28 mouse cellular contexts compared by ENCODE assay signal in the genomic region with DNA sequence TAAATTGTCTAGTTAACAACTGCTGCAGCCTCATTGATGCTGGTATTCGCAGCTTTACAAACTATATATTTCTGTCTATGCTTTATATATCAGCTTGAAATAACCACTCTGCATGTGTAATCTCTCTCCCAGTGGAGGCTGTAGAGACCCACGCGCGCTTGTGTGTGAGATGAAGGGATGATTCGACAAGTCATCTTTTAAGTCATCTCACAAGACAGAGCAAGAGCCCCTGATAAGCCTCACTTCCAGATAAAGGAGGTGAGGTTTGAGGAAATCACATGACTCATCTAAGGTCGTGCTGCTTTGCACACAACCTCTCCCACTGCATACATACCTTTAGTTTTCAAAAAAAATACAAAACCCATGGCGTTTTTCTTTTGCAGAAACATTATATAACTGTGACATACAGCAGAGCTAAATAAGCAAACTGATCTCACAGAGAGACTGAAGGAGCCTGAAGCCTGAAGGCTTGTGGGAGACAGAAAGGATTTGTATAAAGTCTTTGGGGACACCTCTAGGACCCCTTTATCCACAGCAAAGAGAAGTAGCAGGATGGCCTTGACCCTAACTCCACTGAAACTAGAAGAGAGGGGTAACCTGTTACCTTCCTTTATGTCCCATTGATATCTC.
A peak's percentile ranks its signal among the peaks of the same experiment; 100 is the strongest.
DNase-seq lines count a peak whose midpoint lies in the region; ATAC-seq and TF ChIP-seq lines count a peak whose summit lies in the region.
"Had no signal": no experiment of that assay in that cellular context is flagged by ENCODE, and none has a peak within 500 bp of the region (broad histone marks: within the 10 kb centered on the region; RNA-seq: fewer than 3 reads in every experiment).

No protein-coding gene starts in this region.

- no peaks in the 10 kb centered on the region for H3K9me3 ChIP-seq in liver, embryonic 11.5 days (ENCODE audit: control insufficient read depth, low read length)
- no peaks in the 10 kb centered on the region for H3K9me3 ChIP-seq in G1E (replicated peaks)
- H3K9me3 ChIP-seq: forebrain, embryonic 13.5 days; heart, embryonic 12.5 days; limb, embryonic 10.5 days; limb, embryonic 15.5 days; liver, embryonic 15.5 days; neural tube, embryonic 12.5 days had no signal

- 62% methylated on average over 7 of the region's 7 CpGs for WGBS in liver, embryonic 11.5 days

- peak; percentile 52 to 74 for DNase-seq in frontal cortex, postnatal 36 days (ENCODE audit: low spot score in 2 of 2)
- DNase-seq in frontal cortex, postnatal 10 days (ENCODE audit: low spot score in 2 of 2) = no peak
- peak; percentile 10 for DNase-seq in liver, embryonic 11.5 days (ENCODE audit: low spot score)
- no peak for DNase-seq in liver
- DNase-seq in G1E (ENCODE audit: low spot score) = no peak
- no peak for DNase-seq in urinary bladder, adult 18-20 months (ENCODE audit: low spot score in 2 of 2)
- DNase-seq: adrenal gland, adult 8-10 months; cerebellum, adult 8-10 months; cerebellum, postnatal 25 days; gastrocnemius, adult 2 months; gastrocnemius, postnatal 36 days; heart, adult 2 months; kidney, adult 9 months; kidney, postnatal 10 days; layer of hippocampus, postnatal 36 days; lung, embryonic 14.5 days had no signal

- no peak overlapping the region for H3K9ac ChIP-seq in liver, embryonic 11.5 days (ENCODE audit: low read depth, low read length)
- H3K9ac ChIP-seq: forebrain, embryonic 13.5 days; heart, embryonic 12.5 days; hindbrain, embryonic 14.5 days; limb, embryonic 15.5 days; liver, embryonic 15.5 days; lung, embryonic 14.5 days; neural tube, embryonic 12.5 days had no signal

- no peak for ATAC-seq in liver, embryonic 11.5 days (replicated peaks; ENCODE audit: low FRiP score)
- ATAC-seq in G1E (ENCODE audit: extremely low read depth, insufficient number of reproducible peaks, low FRiP score, poor library complexity, severe bottlenecking) = peak; percentile 40
- ATAC-seq: CD4-positive, CD25-positive, alpha-beta regulatory T cell, adult 4 months; forebrain, embryonic 13.5 days; intestine, postnatal 0 days had no signal

- H3K27ac ChIP-seq in liver, embryonic 11.5 days (ENCODE audit: low read depth, low read length) = no peak overlapping the region
- H3K27ac ChIP-seq in cortical plate, adult 2 months (ENCODE audit: insufficient read depth, low read length) = peak overlapping the region; percentile 91
- H3K27ac ChIP-seq: gastrocnemius, adult 2 months; heart, adult 2 months; hindbrain, embryonic 14.5 days; limb, embryonic 10.5 days; limb, embryonic 15.5 days; liver, embryonic 15.5 days; neural tube, embryonic 12.5 days had no signal

- no peak overlapping the region for H3K4me2 ChIP-seq in liver, embryonic 11.5 days
- H3K4me2 ChIP-seq: forebrain, embryonic 13.5 days; heart, embryonic 12.5 days; hindbrain, embryonic 14.5 days; limb, embryonic 15.5 days; liver, embryonic 15.5 days; lung, embryonic 14.5 days; midbrain, embryonic 11.5 days; neural tube, embryonic 12.5 days had no signal

- H3K4me3 ChIP-seq in liver, embryonic 11.5 days (ENCODE audit: low read depth, low read length) = no peak overlapping the region
- H3K4me3 ChIP-seq in G1E (ENCODE audit: low read depth, low read length) = no peak overlapping the region
- H3K4me3 ChIP-seq in cortical plate, adult 2 months (ENCODE audit: insufficient read depth, low read length) = no peak overlapping the region
- H3K4me3 ChIP-seq: forebrain, embryonic 13.5 days; gastrocnemius, adult 2 months; heart, adult 2 months; heart, embryonic 12.5 days; limb, embryonic 10.5 days; limb, embryonic 15.5 days; liver, embryonic 15.5 days; myocyte; neural tube, embryonic 12.5 days had no signal

- TF ChIP-seq CTCF in G1E (IDR thresholded peaks at IDR 0.05; ENCODE audit: low read depth, low read length) = no peak
- no peak for TF ChIP-seq CTCF in cortical plate, adult 2 months (IDR thresholded peaks at IDR 0.05; ENCODE audit: extremely low read depth, insufficient read depth, low read length)

- peaks cover 3% of the 10 kb centered on the region; the same call in 1 of the 2 replicates for H3K4me1 ChIP-seq in liver, embryonic 11.5 days (replicated peaks; ENCODE audit: control insufficient read depth, insufficient read depth, low read length)
- H3K4me1 ChIP-seq in G1E (ENCODE audit: insufficient read depth, low read depth, low read length) = peaks cover 34% of the 10 kb centered on the region
- H3K4me1 ChIP-seq in cortical plate, adult 2 months (ENCODE audit: control insufficient read depth, insufficient read depth, low read length) = peaks cover 22% of the 10 kb centered on the region
- H3K4me1 ChIP-seq: liver, embryonic 15.5 days; neural tube, embryonic 12.5 days had no signal

- TF ChIP-seq POLR2A in cortical plate, adult 2 months (IDR thresholded peaks at IDR 0.05; ENCODE audit: extremely low read depth, insufficient read depth, low read length) = no peak

- H3K36me3 ChIP-seq in liver, embryonic 11.5 days (ENCODE audit: control insufficient read depth, insufficient read depth, low read length) = no peaks in the 10 kb centered on the region
- H3K36me3 ChIP-seq in G1E (replicated peaks) = peaks cover 66% of the 10 kb centered on the region
- H3K36me3 ChIP-seq: heart, embryonic 12.5 days; limb, embryonic 10.5 days; limb, embryonic 15.5 days; liver, embryonic 15.5 days; neural tube, embryonic 12.5 days had no signal

- H3K27me3 ChIP-seq in liver, embryonic 11.5 days (replicated peaks; ENCODE audit: control insufficient read depth, insufficient read depth, low read length) = no peaks in the 10 kb centered on the region
- H3K27me3 ChIP-seq in G1E (ENCODE audit: insufficient read depth, low read length) = no peaks in the 10 kb centered on the region
- H3K27me3 ChIP-seq: forebrain, embryonic 13.5 days; heart, embryonic 12.5 days; limb, embryonic 15.5 days; liver, embryonic 15.5 days; neural tube, embryonic 12.5 days had no signal

Comparison
In these comparisons a context has a peak if more than half of its experiments do, and no peak if none do; other contexts are left out.
1. DNase-seq: peak in frontal cortex, postnatal 36 days (2 of 2) and liver, embryonic 11.5 days (single experiment); none in frontal cortex, postnatal 10 days (0 of 2), liver (single experiment), G1E (single experiment) and urinary bladder, adult 18-20 months (0 of 2).